Mouse (Mus musculus) heart, embryonic 15.5 days (tissue): ENCODE results near the gene Map1b. TPM values are rescaled to one million over a fixed set of nuclear protein-coding genes. Genes with fewer than 3 reads are reported as not detected.

Experiments used
- ATAC-seq: fragments of 200-750 bp; cut with Nextera tagmentation; replicated peaks from 2 replicates; pipeline ENCODE4 v1.8.0; 2017; ENCODE audit warnings: low read depth, moderate TSS enrichment; ENCODE audit not compliant: insufficient number of reproducible peaks, insufficient read depth, low FRiP score
- H3K27ac ChIP-seq: fragments of 300-500 bp; sonication (generic); 2 replicates; pipeline ENCODE4 v1.5.1; 2015; ENCODE audit warnings: mild to moderate bottlenecking, inconsistent platforms
- H3K27me3 ChIP-seq: fragments of 300-500 bp; sonication (generic); 2 replicates; pipeline ENCODE4 v1.6.1; 2015; ENCODE audit warnings: inconsistent platforms
- H3K36me3 ChIP-seq: fragments of 300-500 bp; sonication (generic); 2 replicates; pipeline ENCODE4 v1.6.1; 2015; ENCODE audit warnings: mild to moderate bottlenecking, inconsistent platforms
- H3K4me1 ChIP-seq: fragments of 300-500 bp; sonication (generic); replicated peaks from 2 replicates; pipeline ENCODE4 v1.6.1; 2015; ENCODE audit warnings: inconsistent platforms
- H3K4me2 ChIP-seq: fragments of 300-500 bp; sonication (generic); 2 replicates; pipeline ENCODE4 v1.6.1; 2015; ENCODE audit warnings: inconsistent platforms, mild to moderate bottlenecking, moderate library complexity
- H3K4me3 ChIP-seq: fragments of 300-500 bp; sonication (generic); 2 replicates; pipeline ENCODE4 v1.5.1; 2015; ENCODE audit warnings: mild to moderate bottlenecking, inconsistent platforms
- H3K9ac ChIP-seq: fragments of 300-500 bp; sonication (generic); 2 replicates; pipeline ENCODE4 v1.6.1; 2015; ENCODE audit warnings: mild to moderate bottlenecking, inconsistent platforms
- H3K9me3 ChIP-seq: fragments of 300-500 bp; sonication (generic); replicated peaks from 2 replicates; pipeline ENCODE4 v1.6.1; 2016; ENCODE audit warnings: inconsistent platforms
- WGBS: fragments of 180-500 bp; shearing (Covaris S2); methylation state at CpG from one replicate; pipeline ENCODE4 v1.1.7; 2015; ENCODE audit warnings: mixed read lengths; 5-methylcytosine and 5-hydroxymethylcytosine counted together
- polyA plus RNA-seq: library from polyadenylated mRNA; unstranded; fragments of >200 nt; fragmentation: Nextera tagmentation; extraction: Ambion mirVana; gene quantifications from 2 replicates; pipeline ENCODE4 v1.2.1, GENCODE M21; 2015

Gene Map1b
- polyA plus RNA-seq, 1 experiment from 2014 or later: 99.2 TPM

DNA sequence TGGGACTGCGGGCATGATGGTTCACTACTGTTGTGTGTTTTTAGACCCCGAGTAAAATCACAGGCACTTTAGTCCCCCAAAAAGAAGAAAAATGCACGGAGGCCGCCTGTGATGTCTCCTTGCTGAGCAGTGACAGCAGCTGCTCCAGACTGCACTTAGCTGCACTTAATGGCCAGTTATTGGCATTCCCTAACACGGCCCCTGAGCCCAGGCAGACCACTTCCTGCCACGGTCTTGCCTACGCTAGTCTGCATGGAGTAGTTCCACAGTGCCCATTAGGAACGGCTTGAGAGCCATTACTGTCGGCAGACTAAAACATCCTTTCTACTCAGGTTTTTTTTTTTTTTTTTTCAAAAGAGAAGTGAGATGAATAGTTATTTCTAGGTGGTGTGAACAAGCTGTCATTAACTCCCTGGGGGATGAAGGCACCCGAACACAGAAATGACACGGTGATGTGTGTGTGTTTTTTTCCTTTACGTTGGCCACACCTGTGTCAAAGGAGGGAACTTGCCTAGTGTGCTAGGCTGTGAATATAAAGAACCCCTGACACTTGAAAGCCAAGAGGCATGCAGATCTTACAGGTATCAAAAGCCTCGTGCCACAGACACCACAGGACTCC is 14.1 kb downstream of the Map1b start:
- no peaks in the 10 kb centered on the region for H3K9me3 ChIP-seq
- no peak overlapping the region for H3K9ac ChIP-seq
- no peaks in the 10 kb centered on the region for H3K27me3 ChIP-seq
- ATAC-seq: no peak
- H3K4me1 ChIP-seq: peaks cover 21% of the 10 kb centered on the region
- H3K4me2 ChIP-seq: no peak overlapping the region
- peaks cover 5% of the 10 kb centered on the region; the same call in 1 of the 2 replicates for H3K36me3 ChIP-seq
- H3K27ac ChIP-seq: no peak overlapping the region
- no peak overlapping the region for H3K4me3 ChIP-seq
- WGBS: 49% methylated on average over 13 of the region's 13 CpGs

DNA sequence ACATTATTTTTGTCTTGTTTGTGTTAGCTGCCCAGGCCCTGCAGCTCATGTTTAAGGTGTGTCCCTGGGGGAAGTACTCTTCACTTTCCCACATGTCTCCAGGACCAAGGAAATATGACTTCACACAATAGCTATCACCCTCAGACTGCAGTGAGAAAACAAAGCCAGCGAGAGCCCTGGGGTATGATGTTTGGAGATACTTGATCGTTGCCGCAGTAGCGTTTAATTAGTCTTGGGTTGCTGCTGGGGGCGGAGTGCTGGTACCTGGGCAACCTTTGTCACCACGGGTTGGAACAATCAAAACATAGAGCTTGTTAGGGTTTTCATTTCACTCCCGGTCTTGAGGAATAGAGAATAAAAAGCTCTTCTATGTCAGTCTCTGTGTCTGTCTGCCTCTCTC is 14.9 kb downstream of the Map1b start:
- Histone ChIP-seq H3K4me2 (no peak overlapping the region), H3K9ac (no peak overlapping the region), H3K36me3 (peaks cover 5% of the 10 kb centered on the region; the same call in 1 of the 2 replicates), H3K4me3 (no peak overlapping the region), H3K9me3 (no peaks in the 10 kb centered on the region), H3K27me3 (no peaks in the 10 kb centered on the region), H3K27ac (no peak overlapping the region), H3K4me1 (peaks cover 21% of the 10 kb centered on the region)
- no peak for ATAC-seq
- 69% methylated on average over 7 of the region's 7 CpGs for WGBS

DNA sequence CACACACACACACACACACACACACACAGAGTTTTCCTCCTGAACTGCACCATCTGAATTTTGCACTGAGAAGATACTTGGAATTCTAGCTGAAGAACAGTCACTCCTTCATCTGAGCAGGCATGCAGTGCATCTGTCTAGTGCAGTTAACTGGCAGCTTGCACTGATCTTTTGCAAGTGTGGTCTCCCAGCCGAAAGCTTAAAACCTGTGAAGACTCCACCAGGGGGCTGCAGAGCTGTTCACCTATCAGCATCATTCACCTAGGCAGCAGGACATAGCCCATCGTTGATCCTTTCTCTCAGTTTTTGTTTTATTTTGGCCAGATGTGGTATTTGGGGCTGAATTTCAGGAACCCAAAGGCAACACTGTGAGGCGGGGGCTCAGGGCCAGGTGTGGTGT is 15.7 kb downstream of the Map1b start:
- ATAC-seq: no peak
- WGBS: 69% methylated on average over 3 of the region's 3 CpGs
- no peak overlapping the region for H3K27ac ChIP-seq
- no peak overlapping the region for H3K4me2 ChIP-seq
- H3K9me3 ChIP-seq: no peaks in the 10 kb centered on the region
- no peaks in the 10 kb centered on the region for H3K27me3 ChIP-seq
- peaks cover 21% of the 10 kb centered on the region for H3K4me1 ChIP-seq
- no peaks in the 10 kb centered on the region for H3K36me3 ChIP-seq
- H3K9ac ChIP-seq: no peak overlapping the region
- no peak overlapping the region for H3K4me3 ChIP-seq

DNA sequence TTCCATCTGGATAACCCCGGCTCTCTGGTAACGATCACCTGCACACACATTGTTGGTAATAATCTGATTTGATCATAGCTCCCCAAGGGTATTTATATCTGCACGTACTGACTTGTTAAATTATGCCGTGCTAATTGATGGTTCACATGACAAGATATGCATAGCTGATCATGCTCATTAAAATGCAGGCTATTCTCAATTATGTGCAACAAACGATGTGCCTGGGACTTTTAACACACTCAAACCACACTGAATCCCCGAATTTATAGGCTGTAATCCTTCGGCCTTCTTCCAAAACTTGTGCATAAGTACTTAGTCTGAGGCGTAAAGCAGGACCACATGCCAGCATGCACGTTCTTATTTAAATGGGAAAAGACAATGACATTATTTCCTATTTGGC is 16.6 kb downstream of the Map1b start:
- no peak for ATAC-seq
- no peaks in the 10 kb centered on the region for H3K36me3 ChIP-seq
- H3K9ac ChIP-seq: no peak overlapping the region
- no peaks in the 10 kb centered on the region for H3K27me3 ChIP-seq
- no peak overlapping the region for H3K27ac ChIP-seq
- no peak overlapping the region for H3K4me3 ChIP-seq
- WGBS: 82% methylated on average over 9 of the region's 9 CpGs
- H3K4me2 ChIP-seq: no peak overlapping the region
- no peaks in the 10 kb centered on the region for H3K9me3 ChIP-seq
- peaks cover 21% of the 10 kb centered on the region for H3K4me1 ChIP-seq

DNA sequence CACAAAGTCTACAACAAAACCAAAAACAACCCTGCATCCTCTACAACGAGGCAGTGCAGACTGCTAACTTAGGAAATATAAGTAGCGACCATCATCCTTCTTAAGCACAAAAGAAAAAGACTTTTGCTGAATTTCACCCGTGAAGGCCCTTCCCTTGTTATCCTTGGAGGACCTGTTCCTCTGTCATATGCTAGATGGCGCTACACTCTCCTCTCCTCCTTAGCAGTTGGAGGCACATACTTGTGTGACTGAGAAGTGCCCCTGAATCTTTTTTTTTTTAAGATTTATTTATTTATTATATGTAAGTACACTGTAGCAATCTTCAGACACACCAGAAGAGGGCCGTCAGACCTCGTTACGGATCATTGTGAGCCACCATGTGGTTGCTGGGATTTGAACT is 20.2 kb downstream of the Map1b start:
- Histone ChIP-seq H3K4me1 (peaks cover 15% of the 10 kb centered on the region), H3K4me3 (no peak overlapping the region), H3K27me3 (no peaks in the 10 kb centered on the region), H3K4me2 (no peak overlapping the region), H3K9me3 (no peaks in the 10 kb centered on the region), H3K36me3 (no peaks in the 10 kb centered on the region), H3K27ac (no peak overlapping the region), H3K9ac (no peak overlapping the region)
- ATAC-seq: no peak
- WGBS: 89% methylated on average over 7 of the region's 7 CpGs

DNA sequence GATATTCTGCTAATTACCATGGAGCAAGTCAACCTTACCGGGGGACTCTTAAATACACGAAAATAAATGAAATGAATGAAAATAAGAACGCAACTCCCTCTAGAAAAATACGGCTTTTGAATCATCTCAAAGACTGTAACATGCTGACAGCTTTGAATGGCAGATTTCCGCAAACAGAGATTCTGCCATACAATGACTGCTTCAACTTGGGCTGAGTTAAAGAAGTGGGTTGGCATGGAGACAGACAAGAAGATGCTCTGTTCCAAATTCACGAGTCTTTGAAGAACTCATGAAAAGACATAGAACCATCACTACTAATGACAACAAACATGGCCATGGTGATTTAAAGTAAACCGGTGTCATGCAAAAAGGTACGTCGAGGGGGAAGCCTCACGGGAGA is 21.9 kb downstream of the Map1b start:
- no peak overlapping the region for H3K4me3 ChIP-seq
- peaks cover 16% of the 10 kb centered on the region for H3K4me1 ChIP-seq
- whole genome bisulfite sequencing: 91% methylated on average over 10 of the region's 10 CpGs
- no peaks in the 10 kb centered on the region for H3K9me3 ChIP-seq
- no peak for ATAC-seq
- H3K9ac ChIP-seq: no peak overlapping the region
- no peak overlapping the region for H3K4me2 ChIP-seq
- H3K36me3 ChIP-seq: no peaks in the 10 kb centered on the region
- no peaks in the 10 kb centered on the region for H3K27me3 ChIP-seq
- no peak overlapping the region for H3K27ac ChIP-seq

DNA sequence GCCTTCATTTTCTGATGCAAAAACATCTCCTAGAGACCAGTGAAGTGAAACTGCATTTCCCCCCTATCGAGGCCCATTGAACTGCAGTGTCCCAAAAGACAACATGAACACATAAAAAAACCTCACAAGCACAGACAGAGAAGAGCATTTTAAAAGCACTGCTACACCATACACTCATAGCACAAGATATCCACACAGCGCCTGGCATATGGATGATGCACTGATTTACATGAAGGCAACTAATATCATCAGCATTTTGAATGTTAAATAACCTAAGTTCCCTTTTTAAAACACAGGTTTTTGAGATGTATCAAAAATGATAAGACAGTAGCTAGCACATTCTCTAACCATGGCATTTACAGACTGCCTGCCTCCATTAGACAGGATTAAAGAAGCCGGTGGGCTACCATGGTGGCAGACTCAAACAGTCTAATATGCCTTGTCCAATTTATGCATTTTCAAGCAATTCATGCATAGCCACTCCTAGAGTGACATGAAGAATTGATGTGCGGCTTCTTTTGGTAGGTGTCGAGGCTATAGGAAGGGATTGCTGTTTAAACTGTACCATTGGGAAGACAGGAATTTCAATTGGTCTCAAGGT is 22.9 kb downstream of the Map1b start:
- ATAC-seq: no peak
- H3K9me3 ChIP-seq: no peaks in the 10 kb centered on the region
- H3K4me1 ChIP-seq: peaks cover 16% of the 10 kb centered on the region
- H3K4me3 ChIP-seq: no peak overlapping the region
- no peaks in the 10 kb centered on the region for H3K27me3 ChIP-seq
- H3K27ac ChIP-seq: no peak overlapping the region
- WGBS: 87% methylated on average over 5 of the region's 5 CpGs
- H3K4me2 ChIP-seq: no peak overlapping the region
- H3K36me3 ChIP-seq: no peaks in the 10 kb centered on the region
- no peak overlapping the region for H3K9ac ChIP-seq

DNA sequence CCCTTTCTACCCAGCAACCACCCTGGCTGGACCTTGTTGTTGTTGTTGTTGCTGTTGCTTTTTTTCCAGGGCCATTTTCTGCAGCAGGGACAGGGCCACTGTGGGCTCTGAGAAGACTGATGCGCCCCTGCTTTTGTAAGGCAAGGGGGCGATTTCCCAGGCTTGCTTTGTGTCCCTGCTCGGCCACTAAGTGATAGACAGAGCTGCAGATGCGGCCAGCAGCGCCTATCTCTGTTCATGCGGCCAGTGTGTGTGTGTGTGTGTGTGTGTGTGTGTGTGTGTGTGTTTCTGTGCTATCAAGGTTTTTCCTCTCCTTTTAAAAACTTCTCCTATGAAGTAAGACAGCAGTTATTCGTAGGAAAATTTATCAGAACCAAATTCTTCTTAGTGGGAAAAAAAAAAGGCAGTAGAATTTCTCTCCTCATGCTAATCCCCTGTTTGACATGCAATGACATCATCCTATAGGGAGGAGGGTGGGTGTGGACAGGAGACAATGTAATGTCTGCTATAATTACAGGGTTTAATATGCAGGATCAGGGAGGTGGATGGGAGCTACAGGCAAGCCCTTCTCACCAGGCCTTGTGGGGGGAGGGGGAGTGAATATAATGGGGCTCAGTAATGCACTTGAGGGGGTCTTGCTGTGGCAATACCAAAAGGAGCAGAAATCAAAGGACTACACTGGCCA is 23.6 kb downstream of the Map1b start:
- no peak for ATAC-seq
- no peaks in the 10 kb centered on the region for H3K36me3 ChIP-seq
- no peak overlapping the region for H3K27ac ChIP-seq
- no peaks in the 10 kb centered on the region for H3K9me3 ChIP-seq
- no peaks in the 10 kb centered on the region for H3K27me3 ChIP-seq
- no peak overlapping the region for H3K4me2 ChIP-seq
- H3K4me1 ChIP-seq: peaks cover 16% of the 10 kb centered on the region
- WGBS: 45% methylated on average over 7 of the region's 7 CpGs
- no peak overlapping the region for H3K9ac ChIP-seq
- no peak overlapping the region for H3K4me3 ChIP-seq

DNA sequence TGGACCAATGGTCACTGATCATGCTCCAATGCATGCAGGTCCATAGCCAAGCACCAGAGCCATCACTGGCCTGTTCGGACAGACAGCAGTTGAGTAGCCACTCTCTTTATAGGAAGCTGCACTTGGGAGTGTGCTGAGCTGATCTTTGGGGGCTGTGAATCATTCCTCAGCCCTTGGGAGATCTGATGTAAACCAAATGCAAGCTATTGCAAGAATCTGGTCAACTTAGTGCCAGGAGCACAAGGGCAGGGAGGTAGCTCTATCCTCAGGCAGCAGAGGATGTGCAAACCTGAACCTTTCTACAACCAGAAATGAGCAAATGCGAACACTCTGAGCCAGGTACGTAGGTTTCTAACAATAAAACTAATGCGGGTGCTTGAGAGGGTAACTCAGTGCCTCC is 26.3 kb downstream of the Map1b start:
- Histone ChIP-seq H3K27ac (no peak overlapping the region), H3K27me3 (no peaks in the 10 kb centered on the region), H3K9ac (no peak overlapping the region), H3K4me2 (no peak overlapping the region), H3K9me3 (no peaks in the 10 kb centered on the region), H3K4me3 (no peak overlapping the region), H3K4me1 (peaks cover 30% of the 10 kb centered on the region), H3K36me3 (no peaks in the 10 kb centered on the region)
- 91% methylated on average over 4 of the region's 4 CpGs for WGBS
- no peak for ATAC-seq

DNA sequence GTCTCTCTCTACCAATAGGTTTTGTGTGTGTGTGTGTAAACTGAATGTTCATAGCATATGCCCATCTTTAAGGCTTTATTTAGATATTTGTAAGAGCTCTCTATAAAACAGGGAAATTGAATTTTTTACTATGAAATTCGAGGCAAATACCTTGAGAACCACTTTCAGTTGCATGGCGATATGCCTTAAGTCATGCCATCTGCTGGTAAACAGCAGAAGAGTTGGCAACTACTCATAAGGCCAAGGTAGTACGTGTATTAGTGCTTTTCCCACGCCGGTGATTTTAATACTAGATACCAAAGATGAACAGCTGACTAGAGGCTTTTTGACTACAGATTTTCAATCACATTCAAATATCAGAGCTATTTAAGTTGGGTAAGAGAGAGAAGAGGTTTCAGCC is 27.2 kb downstream of the Map1b start:
- Histone ChIP-seq H3K27ac (no peak overlapping the region), H3K4me2 (no peak overlapping the region), H3K27me3 (no peaks in the 10 kb centered on the region), H3K4me3 (no peak overlapping the region), H3K9me3 (no peaks in the 10 kb centered on the region), H3K36me3 (no peaks in the 10 kb centered on the region), H3K9ac (no peak overlapping the region), H3K4me1 (peaks cover 35% of the 10 kb centered on the region)
- WGBS: 89% methylated on average over 5 of the region's 5 CpGs
- ATAC-seq: no peak

DNA sequence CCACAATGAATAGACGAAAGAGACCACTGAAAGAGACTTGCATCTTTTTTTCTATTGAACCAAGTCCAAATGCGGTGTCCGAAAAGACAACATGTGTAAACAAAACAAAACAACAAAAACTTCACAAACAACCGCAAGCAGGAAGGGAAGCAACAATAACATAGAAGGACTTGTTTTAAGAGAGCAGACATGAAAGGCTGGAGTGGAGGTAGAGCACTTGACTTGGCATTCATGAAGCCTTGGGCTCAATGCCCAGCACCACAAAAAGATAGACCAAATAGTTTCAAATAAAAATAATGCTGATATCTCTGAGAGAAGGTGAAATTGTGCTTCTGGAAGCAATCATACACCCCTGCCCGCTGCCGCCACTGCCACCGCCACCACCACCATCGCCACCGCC is 30.5 kb downstream of the Map1b start:
- no peak overlapping the region for H3K4me2 ChIP-seq
- 83% methylated on average over 9 of the region's 9 CpGs for WGBS
- H3K9ac ChIP-seq: no peak overlapping the region
- no peak for ATAC-seq
- no peaks in the 10 kb centered on the region for H3K27me3 ChIP-seq
- H3K36me3 ChIP-seq: no peaks in the 10 kb centered on the region
- H3K4me1 ChIP-seq: peaks cover 31% of the 10 kb centered on the region
- no peak overlapping the region for H3K4me3 ChIP-seq
- H3K9me3 ChIP-seq: no peaks in the 10 kb centered on the region
- peak overlapping the region; percentile 38 for H3K27ac ChIP-seq

DNA sequence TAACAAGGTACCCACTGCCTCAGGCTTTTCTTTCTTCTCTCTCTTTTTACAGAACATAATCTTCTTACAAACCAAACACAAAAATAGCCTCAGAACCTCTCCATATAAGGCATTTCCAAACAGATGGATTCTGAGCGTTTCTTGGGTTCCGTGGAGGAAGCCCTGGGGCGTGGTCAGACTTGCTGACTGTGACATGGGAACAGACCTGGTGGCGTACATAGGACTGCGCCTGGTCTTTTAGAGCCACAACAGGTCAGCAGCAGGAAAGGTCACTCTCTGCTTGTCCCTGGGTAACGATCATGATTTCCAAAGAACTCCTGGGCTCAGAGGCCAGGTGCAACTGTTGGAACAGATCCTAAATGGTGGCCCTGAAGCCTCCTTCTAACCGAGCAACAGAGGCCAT is 31.0 kb downstream of the Map1b start:
- Histone ChIP-seq H3K9ac (no peak overlapping the region), H3K4me3 (no peak overlapping the region), H3K27me3 (no peaks in the 10 kb centered on the region), H3K9me3 (no peaks in the 10 kb centered on the region), H3K4me2 (no peak overlapping the region), H3K4me1 (peaks cover 28% of the 10 kb centered on the region), H3K27ac (peak overlapping the region; percentile 45), H3K36me3 (no peaks in the 10 kb centered on the region)
- 66% methylated on average over 7 of the region's 7 CpGs for WGBS
- ATAC-seq: no peak
